ENCODE assay signal across 33 mouse cellular contexts in genomic region chr2:10256949-10257348, GRCm38 (mm10).
A peak's percentile ranks its signal among the peaks of the same experiment; 100 is the strongest.
DNase-seq lines count a peak whose midpoint lies in the region; ATAC-seq and TF ChIP-seq lines count a peak whose summit lies in the region.
"Had no signal": no experiment of that assay in that cellular context is flagged by ENCODE, and none has a peak within 500 bp of the region (broad histone marks: within the 10 kb centered on the region; RNA-seq: fewer than 3 reads in every experiment).

No protein-coding gene starts in this region.

- no peak for TF ChIP-seq EP300 in liver, embryonic 14.5 days (IDR thresholded peaks at IDR 0.05; ENCODE audit: low read depth)
- TF ChIP-seq EP300 in CH12.LX (IDR thresholded peaks at IDR 0.05; ENCODE audit: low read length): no peak

- TF ChIP-seq CTCF in intestine, postnatal 0 days (IDR thresholded peaks at IDR 0.05; ENCODE audit: low read depth): peak; percentile 47
- TF ChIP-seq CTCF in liver, embryonic 14.5 days (IDR thresholded peaks at IDR 0.05; ENCODE audit: low read depth): peak; percentile 28; the same call in 1 of the 2 replicates
- TF ChIP-seq CTCF in CH12.LX (conservative IDR thresholded peaks at IDR 0.05 in 1 of 2, IDR thresholded peaks at IDR 0.05 in 1 of 2; ENCODE audit: low read depth in 2 of 2, low read length in 2 of 2): peak; percentile 15 to 48; a peak in 2 of 4 replicates

- no peak overlapping the region for H3K4me2 ChIP-seq in intestine, postnatal 0 days (replicated peaks; ENCODE audit: low read depth)
- no peak overlapping the region for H3K4me2 ChIP-seq in intestine, embryonic 15.5 days (replicated peaks)
- no peak overlapping the region for H3K4me2 ChIP-seq in liver, embryonic 14.5 days (ENCODE audit: low read depth)
- no peak overlapping the region for H3K4me2 ChIP-seq in liver, embryonic 11.5 days
- no peak overlapping the region for H3K4me2 ChIP-seq in CH12.LX (ENCODE audit: insufficient read depth, low read depth, poor library complexity, severe bottlenecking)
- H3K4me2 ChIP-seq: forebrain, embryonic 15.5 days; heart, embryonic 11.5 days; hindbrain, embryonic 12.5 days; kidney, embryonic 15.5 days; limb, embryonic 15.5 days; lung, embryonic 14.5 days; neural tube, embryonic 12.5 days had no signal

- H3K9me3 ChIP-seq in intestine, postnatal 0 days (ENCODE audit: control insufficient read depth): no peaks in the 10 kb centered on the region
- no peaks in the 10 kb centered on the region for H3K9me3 ChIP-seq in intestine, embryonic 15.5 days
- no peaks in the 10 kb centered on the region for H3K9me3 ChIP-seq in liver, embryonic 14.5 days (ENCODE audit: control insufficient read depth, low read length)
- H3K9me3 ChIP-seq in liver, embryonic 11.5 days (ENCODE audit: control insufficient read depth, low read length): no peaks in the 10 kb centered on the region
- no peaks in the 10 kb centered on the region for H3K9me3 ChIP-seq in CH12.LX (replicated peaks; ENCODE audit: low read length)
- H3K9me3 ChIP-seq: forebrain, embryonic 15.5 days; hindbrain, embryonic 12.5 days; kidney, embryonic 15.5 days; limb, embryonic 10.5 days; limb, embryonic 15.5 days; midbrain, embryonic 10.5 days; neural tube, embryonic 12.5 days had no signal

- dilution Hi-C loops in CH12.LX (cut with MboI; ENCODE audit: extremely low pct_ligation_motif_present, extremely low pct_unique_long_range_greater_than_20kb, low sequenced_read_pairs): no loop called here

- H3K4me1 ChIP-seq in intestine, postnatal 0 days (replicated peaks; ENCODE audit: control insufficient read depth, insufficient read depth, low read length): no peaks in the 10 kb centered on the region
- no peaks in the 10 kb centered on the region for H3K4me1 ChIP-seq in intestine, embryonic 15.5 days (replicated peaks)
- no peaks in the 10 kb centered on the region for H3K4me1 ChIP-seq in liver, embryonic 14.5 days (replicated peaks; ENCODE audit: control insufficient read depth in 2 of 2, insufficient read depth in 2 of 2, low read length in 1 of 2)
- no peaks in the 10 kb centered on the region for H3K4me1 ChIP-seq in liver, embryonic 11.5 days (replicated peaks; ENCODE audit: control insufficient read depth, insufficient read depth, low read length)
- H3K4me1 ChIP-seq in CH12.LX (ENCODE audit: control insufficient read depth in 1 of 2, insufficient read depth in 2 of 2): 0 out of 4 replicates have a peak, but pooled peaks cover 0 to 3% of the 10 kb centered on the region in 2 experiments
- H3K4me1 ChIP-seq: forebrain, embryonic 15.5 days; limb, embryonic 15.5 days; neural tube, embryonic 12.5 days had no signal

- TF ChIP-seq POLR2A in CH12.LX (IDR thresholded peaks at IDR 0.05; ENCODE audit: low read depth, low read length): no peak

- H3K79me2 ChIP-seq in CH12.LX (replicated peaks; ENCODE audit: control insufficient read depth, extremely low read depth, insufficient read depth, poor library complexity, severe bottlenecking): no peaks in the 10 kb centered on the region

- no peak overlapping the region for H3K27ac ChIP-seq in intestine, postnatal 0 days (ENCODE audit: low read depth, low read length)
- H3K27ac ChIP-seq in intestine, embryonic 15.5 days: no peak overlapping the region
- H3K27ac ChIP-seq in liver, embryonic 14.5 days: no peak overlapping the region
- no peak overlapping the region for H3K27ac ChIP-seq in liver, embryonic 11.5 days (ENCODE audit: low read depth, low read length)
- H3K27ac ChIP-seq in CH12.LX (ENCODE audit: insufficient read depth, low read depth): no peak overlapping the region
- H3K27ac ChIP-seq: forebrain, embryonic 15.5 days; hindbrain, embryonic 12.5 days; hindbrain, postnatal 0 days; kidney, embryonic 15.5 days; limb, embryonic 10.5 days; limb, embryonic 15.5 days; midbrain, embryonic 10.5 days; neural tube, embryonic 12.5 days had no signal

- no peaks in the 10 kb centered on the region for H3K36me3 ChIP-seq in intestine, postnatal 0 days (ENCODE audit: control insufficient read depth, insufficient read depth)
- H3K36me3 ChIP-seq in intestine, embryonic 15.5 days: no peaks in the 10 kb centered on the region
- no peaks in the 10 kb centered on the region for H3K36me3 ChIP-seq in liver, embryonic 14.5 days (replicated peaks; ENCODE audit: control insufficient read depth, insufficient read depth, low read depth)
- no peaks in the 10 kb centered on the region for H3K36me3 ChIP-seq in liver, embryonic 11.5 days (ENCODE audit: control insufficient read depth, insufficient read depth, low read length)
- no peaks in the 10 kb centered on the region for H3K36me3 ChIP-seq in CH12.LX (replicated peaks in 1 of 2; ENCODE audit: control insufficient read depth in 1 of 2, insufficient read depth in 1 of 2, low read length in 1 of 2)
- H3K36me3 ChIP-seq: forebrain, embryonic 15.5 days; hindbrain, embryonic 12.5 days; kidney, embryonic 15.5 days; limb, embryonic 10.5 days; limb, embryonic 15.5 days; midbrain, embryonic 10.5 days; neural tube, embryonic 12.5 days had no signal

- in situ Hi-C loops in CH12.LX (cut with MboI; ENCODE audit: low pct_ligation_motif_present, low pct_unique_long_range_greater_than_20kb, low sequenced_read_pairs): no loop called here

- TF ChIP-seq RAD21 in CH12.LX (IDR thresholded peaks at IDR 0.05; ENCODE audit: low read depth, low read length): no peak; the same call in none of the 2 replicates

- H3K4me3 ChIP-seq in intestine, postnatal 0 days (ENCODE audit: low read depth, low read length): no peak overlapping the region
- no peak overlapping the region for H3K4me3 ChIP-seq in intestine, embryonic 15.5 days (replicated peaks)
- H3K4me3 ChIP-seq in liver, embryonic 14.5 days (ENCODE audit: insufficient read depth in 1 of 2, low read depth in 2 of 2, low read length in 2 of 2): no peak overlapping the region
- no peak overlapping the region for H3K4me3 ChIP-seq in liver, embryonic 11.5 days (ENCODE audit: low read depth, low read length)
- H3K4me3 ChIP-seq in CH12.LX (replicated peaks in 1 of 3; ENCODE audit: low read depth in 2 of 3, low read length in 2 of 3, poor library complexity in 1 of 3): no peak overlapping the region
- H3K4me3 ChIP-seq: forebrain, embryonic 15.5 days; hindbrain, embryonic 12.5 days; kidney, embryonic 15.5 days; limb, embryonic 10.5 days; limb, embryonic 15.5 days; midbrain, embryonic 10.5 days; myocyte; neural tube, embryonic 12.5 days had no signal

- no peak for DNase-seq in liver, embryonic 14.5 days (ENCODE audit: low read depth in 3 of 3, low spot score in 3 of 3)
- DNase-seq in liver, embryonic 11.5 days (ENCODE audit: low spot score): no peak
- DNase-seq in CH12.LX (ENCODE audit: extremely low read depth): no peak
- peak; percentile 49 for DNase-seq in ZHBTc4 (ENCODE audit: low read depth, low spot score)
- DNase-seq in urinary bladder, postnatal 25 days (ENCODE audit: low spot score): no peak
- DNase-seq: adrenal gland, adult 8-10 months; cerebellum, adult 11 months; cerebellum, adult 9-10 months; cerebellum, postnatal 36 days; gastrocnemius, postnatal 25 days; heart, adult 18-20 months; heart, postnatal 36 days; kidney, postnatal 4 days; layer of hippocampus, adult 9-11 months; lung, embryonic 14.5 days; right cerebral cortex, adult 18-20 months; spleen, adult 18-20 months; thymus, adult 18-20 months; thymus, postnatal 4 days had no signal

- no peak for ATAC-seq in intestine, postnatal 0 days
- ATAC-seq in intestine, embryonic 15.5 days: no peak
- ATAC-seq in liver, embryonic 14.5 days (ENCODE audit: insufficient read depth): no peak
- ATAC-seq in liver, embryonic 11.5 days (replicated peaks; ENCODE audit: low FRiP score): no peak
- ATAC-seq: forebrain, embryonic 15.5 days; hindbrain, postnatal 0 days; intestine, embryonic 16.5 days; midbrain, embryonic 16.5 days had no signal

- no peaks in the 10 kb centered on the region for H3K27me3 ChIP-seq in intestine, postnatal 0 days (replicated peaks; ENCODE audit: control insufficient read depth, insufficient read depth, low read length)
- no peaks in the 10 kb centered on the region for H3K27me3 ChIP-seq in intestine, embryonic 15.5 days (replicated peaks)
- no peaks in the 10 kb centered on the region for H3K27me3 ChIP-seq in liver, embryonic 14.5 days (ENCODE audit: control insufficient read depth, insufficient read depth, low read length)
- H3K27me3 ChIP-seq in liver, embryonic 11.5 days (replicated peaks; ENCODE audit: control insufficient read depth, insufficient read depth, low read length): no peaks in the 10 kb centered on the region
- H3K27me3 ChIP-seq in CH12.LX (replicated peaks): no peaks in the 10 kb centered on the region
- H3K27me3 ChIP-seq: forebrain, embryonic 15.5 days; hindbrain, embryonic 12.5 days; kidney, embryonic 15.5 days; limb, embryonic 15.5 days; neural tube, embryonic 12.5 days had no signal

- H3K9ac ChIP-seq in intestine, postnatal 0 days (ENCODE audit: low read depth, low read length): no peak overlapping the region
- no peak overlapping the region for H3K9ac ChIP-seq in intestine, embryonic 15.5 days
- no peak overlapping the region for H3K9ac ChIP-seq in liver, embryonic 14.5 days (replicated peaks)
- no peak overlapping the region for H3K9ac ChIP-seq in liver, embryonic 11.5 days (ENCODE audit: low read depth, low read length)
- H3K9ac ChIP-seq in CH12.LX (ENCODE audit: insufficient read depth, low read depth): no peak overlapping the region
- H3K9ac ChIP-seq: forebrain, embryonic 15.5 days; hindbrain, embryonic 12.5 days; kidney, embryonic 15.5 days; limb, embryonic 15.5 days; lung, embryonic 14.5 days; neural tube, embryonic 12.5 days had no signal

- 62% methylated on average over 5 of the region's 5 CpGs for WGBS in intestine, postnatal 0 days
- WGBS in intestine, embryonic 15.5 days: 71% methylated on average over 5 of the region's 5 CpGs
- WGBS in liver, embryonic 14.5 days (ENCODE audit: insufficient replicate concordance): 53% methylated on average over 5 of the region's 5 CpGs
- 57% methylated on average over 5 of the region's 5 CpGs for WGBS in liver, embryonic 11.5 days

TF ChIP-seq in CH12.LX, 34 proteins besides CTCF, POLR2A, EP300 and RAD21:
- TF ChIP-seq NELFE (IDR thresholded peaks at IDR 0.05; ENCODE audit: low read depth, low read length) (no peak), SMC3 (IDR thresholded peaks at IDR 0.05; ENCODE audit: low read depth, low read length) (peak; percentile 33)
